Mouse (Mus musculus): ENCODE data around the gene Spata31d1c. TPM values are rescaled to one million over a fixed set of nuclear protein-coding genes. Genes with fewer than 3 reads are reported as not detected.

The Spata31d1c gene
- not detected for total RNA-seq (2021)

DNA sequence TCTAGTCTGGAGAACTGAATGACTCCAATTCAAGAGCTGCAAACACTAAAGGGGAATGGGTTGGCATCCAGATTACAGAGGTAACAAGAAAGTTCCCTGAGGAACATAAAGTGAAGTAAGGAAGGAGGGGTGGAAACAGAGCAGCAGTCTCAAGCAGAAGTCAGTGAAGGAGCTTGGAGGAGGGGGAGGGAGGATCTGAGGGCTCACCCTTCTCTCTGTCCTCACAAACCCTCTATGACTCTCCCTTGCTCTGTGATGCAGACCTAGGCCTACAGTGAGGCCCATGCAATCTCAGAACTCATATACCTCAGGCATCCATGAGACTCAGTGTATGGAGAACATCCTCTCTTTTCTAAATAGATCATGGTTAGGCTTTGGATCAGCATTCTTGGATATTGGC, at the start of gene Spata31d1c:
Spata31d1c (plus strand) TSS at position 301 of the 400 bp plus-strand sequence.
- intact Hi-C loops (cut with DNase I) = no loop called here
- DNase-seq (ENCODE audit: extremely low spot score in 1 of 2, low spot score in 2 of 2) = no peak

DNA sequence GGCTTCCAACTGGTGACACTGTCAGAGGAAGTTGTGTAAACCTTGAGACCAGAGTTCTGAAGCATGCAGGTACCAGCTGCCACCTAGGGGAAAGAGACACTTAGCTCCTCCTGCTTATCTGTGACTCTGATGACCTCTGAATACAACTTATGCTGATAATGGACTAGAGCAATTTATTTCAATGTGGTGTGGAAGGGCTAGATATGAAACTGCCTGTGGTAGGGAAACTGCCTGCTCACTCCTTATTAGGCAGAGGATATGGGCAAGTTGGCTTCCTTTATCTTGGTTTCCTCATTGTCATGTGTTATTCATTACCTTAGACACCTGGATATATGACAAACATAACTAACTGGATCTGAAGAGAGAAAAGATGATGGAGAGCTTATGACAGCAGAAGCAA, 44.0 kb upstream of the Spata31d1c start:
- intact Hi-C loops (cut with DNase I) = no loop called here
- no peak for DNase-seq (ENCODE audit: extremely low spot score in 1 of 2, low spot score in 2 of 2)

GRCm38 (mm10) chr13:65005414-65005813, 27.4 kb upstream of the Spata31d1c start:
- no peak for DNase-seq (ENCODE audit: extremely low spot score in 1 of 2, low spot score in 2 of 2)
- intact Hi-C loops (cut with DNase I) = loop anchor here (5.0 kb wide), 1 partner anchor 558 kb away; no protein-coding TSS in a partner anchor

DNA sequence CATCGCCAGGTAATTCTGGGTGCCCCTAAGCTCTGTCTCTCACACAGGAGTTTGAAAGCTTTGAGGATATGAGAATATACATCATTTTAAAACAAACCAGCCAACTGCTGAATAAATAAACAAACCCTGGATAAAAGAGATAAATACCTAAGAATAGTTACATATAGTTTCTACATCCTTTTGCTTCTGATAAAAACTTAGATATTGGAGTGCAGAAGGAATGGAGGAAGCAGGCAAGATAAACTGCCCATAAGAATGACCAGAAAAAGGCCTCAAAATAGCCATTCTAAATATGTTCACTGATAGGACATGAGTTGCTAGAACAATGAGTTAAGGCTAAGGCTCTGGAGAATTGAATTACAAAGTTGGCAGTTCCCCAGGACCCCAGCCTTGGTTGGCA, 26.1 kb upstream of the Spata31d1c start:
- no peak for DNase-seq (ENCODE audit: extremely low spot score in 1 of 2, low spot score in 2 of 2)
- intact Hi-C loops (cut with DNase I) = loop anchor here (5.0 kb wide), 1 partner anchor 559 kb away; no protein-coding TSS in a partner anchor

GRCm38 (mm10) chr13:65007971-65008370, 24.9 kb upstream of the Spata31d1c start:
- intact Hi-C loops (cut with DNase I) = loop anchor here (5.0 kb wide), 1 partner anchor 561 kb away; no protein-coding TSS in a partner anchor
- no peak for DNase-seq (ENCODE audit: extremely low spot score in 1 of 2, low spot score in 2 of 2)

DNA sequence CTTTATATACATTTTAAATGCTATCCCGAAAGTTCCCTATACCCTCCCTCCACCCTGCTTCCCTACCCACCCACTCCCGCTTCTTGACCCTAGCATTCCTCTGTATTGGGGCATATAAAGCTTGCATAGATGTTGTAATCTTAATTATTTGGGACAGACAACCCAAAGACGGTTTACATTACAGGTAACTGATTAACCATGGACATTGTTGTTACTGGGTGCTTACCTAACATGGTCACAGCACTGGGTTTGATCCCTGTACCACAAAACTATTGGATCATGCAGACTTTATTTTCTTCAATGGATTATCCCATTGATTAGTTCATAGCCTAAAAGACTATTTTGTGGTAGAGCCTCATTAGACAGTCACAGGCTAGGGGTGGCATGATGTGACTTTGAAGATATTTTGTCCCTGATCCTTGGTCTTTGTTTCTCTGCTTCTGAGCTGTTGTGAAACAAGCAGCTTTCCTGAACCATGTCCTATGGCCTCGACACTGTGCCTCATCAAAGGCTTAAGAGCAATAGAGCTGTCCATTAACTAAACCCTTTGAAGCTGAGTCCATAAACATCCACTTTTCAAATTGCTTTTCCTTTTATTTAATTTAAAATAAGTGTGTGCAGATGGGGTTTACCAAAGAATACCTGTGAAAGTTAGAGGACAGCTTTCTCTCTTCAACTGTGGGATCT, 21.7 kb upstream of the Spata31d1c start:
- no peak for DNase-seq (ENCODE audit: extremely low spot score in 1 of 2, low spot score in 2 of 2)
- intact Hi-C loops (cut with DNase I) = no loop called here

DNA sequence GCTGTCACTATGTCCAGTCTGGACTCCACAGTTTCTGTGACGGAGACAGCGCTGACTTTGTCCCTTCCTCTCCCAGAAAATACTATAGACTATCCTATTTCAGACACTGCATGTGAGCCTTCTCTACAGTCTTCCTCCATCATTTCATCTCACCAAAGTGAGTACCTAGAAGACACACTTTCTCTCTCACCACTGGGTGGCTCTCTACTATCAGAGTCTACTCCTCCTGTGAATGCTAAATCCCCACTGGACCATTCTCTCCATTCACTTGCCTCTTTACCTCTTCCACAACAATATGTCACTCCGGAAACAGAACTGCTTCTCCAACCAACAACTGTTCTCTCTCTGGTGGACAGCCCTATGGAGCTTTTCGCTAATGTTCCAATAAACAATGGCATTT, 2.2 kb downstream of the Spata31d1c start:
- intact Hi-C loops (cut with DNase I) = no loop called here

GRCm38 (mm10) chr13:65052660-65053059, 19.8 kb downstream of the Spata31d1c start, which contains the start of gene Prss47:
Gene Prss47 (minus strand): TSS chr13:65052760.
- peak in 1 of 2 experiments; percentile 23 for DNase-seq (ENCODE audit: extremely low spot score in 1 of 2, low spot score in 2 of 2)
- intact Hi-C loops (cut with DNase I) = no loop called here

More for the DNA sequence above, 2.2 kb downstream of the Spata31d1c start:
- DNase-seq (ENCODE audit: extremely low spot score in 1 of 2, low spot score in 2 of 2) = no peak

GRCm38 (mm10) chr13:65069969-65070368, 37.1 kb downstream of the Spata31d1c start:
- intact Hi-C loops (cut with DNase I) = no loop called here
- DNase-seq (ENCODE audit: extremely low spot score in 1 of 2, low spot score in 2 of 2) = no peak

Other genes with a start within 250 kb of the Spata31d1c start
- gene Cntnap3, start 129.1 kb upstream of the Spata31d1c start, total RNA-seq (2021) = 10 to 100 TPM; 15.1 to 17.5 TPM
- gene Spata31, start 115.7 kb upstream of the Spata31d1c start, total RNA-seq (2021) = not detected
- not detected for gene Prss47, start 19.7 kb downstream of the Spata31d1c start, total RNA-seq (2021)
- 10 to 100 TPM; 28.7 to 33.4 TPM for gene Mfsd14b, start 79.9 kb downstream of the Spata31d1c start, total RNA-seq (2021)
- gene Olfr465-ps1, start 105.0 kb downstream of the Spata31d1c start, total RNA-seq (2021) = not detected
- not detected for gene Olfr466, start 117.2 kb downstream of the Spata31d1c start, total RNA-seq (2021)
- under 1 TPM in 1 of 2 experiments, not detected in 1; 0.09 TPM for gene Nlrp4f, start 172.9 kb downstream of the Spata31d1c start, total RNA-seq (2021)
- under 1 TPM; 0.75 to 0.79 TPM for gene Gm10775, start 226.5 kb downstream of the Spata31d1c start, total RNA-seq (2021)
- 10 to 100 TPM; 62.5 to 64.7 TPM for gene Zfp369, start 245.8 kb downstream of the Spata31d1c start, total RNA-seq (2021)